Mouse (Mus musculus) myocyte (in vitro differentiated cells): ENCODE data around the gene Pbx1.

Source experiments
- CEBPB ChIP-seq: IDR thresholded peaks from 2 replicates; pipeline ENCODE4 v1.6.1; 2011; ENCODE audit warnings: mild to moderate bottlenecking, moderate library complexity; ENCODE audit not compliant: poor library complexity, insufficient read depth, severe bottlenecking
- E2F4 ChIP-seq: IDR thresholded peaks from one replicate; pipeline ENCODE4 v1.6.1; 2011; ENCODE audit warnings: mild to moderate bottlenecking, control low read depth, moderate library complexity; ENCODE audit not compliant: insufficient read depth
- MAX ChIP-seq: IDR thresholded peaks from one replicate; pipeline ENCODE4 v1.6.1; 2011; ENCODE audit warnings: low read depth, mild to moderate bottlenecking, control low read depth
- MYOD1 ChIP-seq, 3 experiments: IDR thresholded peaks; one replicate each; pipeline ENCODE4 v1.6.1; 2011; ENCODE audit warnings: control low read depth in 2 of 3, low read depth in 2 of 3, mild to moderate bottlenecking in 2 of 3, moderate library complexity in 1 of 3; ENCODE audit not compliant: insufficient read length in 2 of 3, control insufficient read depth in 1 of 3
- MYOG ChIP-seq, 3 experiments: IDR thresholded peaks; one replicate each; pipeline ENCODE4 v1.6.1; 2011; ENCODE audit warnings: control low read depth in 2 of 3, low read depth in 2 of 3, mild to moderate bottlenecking in 2 of 3; ENCODE audit not compliant: insufficient read length in 2 of 3, control insufficient read depth in 1 of 3, insufficient read depth in 1 of 3
- POLR2A ChIP-seq: IDR thresholded peaks from one replicate; pipeline ENCODE4 v1.6.1; 2011; ENCODE audit warnings: low read depth, mild to moderate bottlenecking, control low read depth, moderate library complexity; ENCODE audit not compliant: insufficient read length
- POLR2AphosphoS2 ChIP-seq: IDR thresholded peaks from one replicate; pipeline ENCODE4 v1.6.1; 2011; ENCODE audit warnings: low read depth, control low read depth; ENCODE audit not compliant: insufficient read length
- REST ChIP-seq: IDR thresholded peaks from one replicate; pipeline ENCODE4 v1.6.1; 2011; ENCODE audit warnings: mild to moderate bottlenecking, control low read depth, moderate library complexity; ENCODE audit not compliant: insufficient read depth, insufficient read length
- TCF12 ChIP-seq: IDR thresholded peaks from one replicate; pipeline ENCODE4 v1.6.1; 2011; ENCODE audit warnings: mild to moderate bottlenecking, control low read depth; ENCODE audit not compliant: poor library complexity, insufficient read depth, severe bottlenecking
- TCF3 ChIP-seq: IDR thresholded peaks from one replicate; pipeline ENCODE4 v1.6.1; 2011; ENCODE audit warnings: low read depth, control low read depth; ENCODE audit not compliant: insufficient read length
- USF1 ChIP-seq: IDR thresholded peaks from one replicate; pipeline ENCODE4 v1.6.1; 2011; ENCODE audit warnings: low read depth, mild to moderate bottlenecking, control low read depth, moderate library complexity

GRCm38 (mm10) chr1:168135545-168135944 is 296.5 kb downstream of the Pbx1 start:
- TF ChIP-seq TCF12 (no peak), USF1 (no peak), POLR2A (no peak), E2F4 (no peak), POLR2AphosphoS2 (no peak), MYOD1 (IDR thresholded peaks at IDR 0.05; ENCODE audit: control insufficient read depth in 1 of 3, insufficient read length in 2 of 3, low read depth in 2 of 3) (no peak), MAX (no peak), MYOG (IDR thresholded peaks at IDR 0.05; ENCODE audit: control insufficient read depth in 1 of 3, insufficient read depth in 1 of 3, insufficient read length in 2 of 3, low read depth in 2 of 3) (no peak), TCF3 (no peak), CEBPB (no peak), REST (no peak)
